27 mouse cellular contexts compared by ENCODE assay signal in genomic region chr2:52470044-52470560, GRCm38 (mm10).
"Had no signal": no experiment of that assay in that cellular context is flagged by ENCODE, and none has a peak within 500 bp of the region (broad histone marks: within the 10 kb centered on the region; RNA-seq: fewer than 3 reads in every experiment).

No protein-coding gene starts in this region.

- ATAC-seq: hindbrain, embryonic 16.5 days; inflammation-experienced regulatory T-cells, adult 6 months had no signal

- H3K4me1 ChIP-seq: hindbrain, embryonic 10.5 days had no signal

- H3K27ac ChIP-seq: gastrocnemius, adult 2 months; heart, adult 2 months; heart, embryonic 10.5 days; hindbrain, embryonic 10.5 days; hindbrain, embryonic 12.5 days; hindbrain, embryonic 14.5 days; kidney, embryonic 15.5 days; kidney, postnatal 0 days; limb, embryonic 13.5 days; limb, embryonic 15.5 days; liver, embryonic 13.5 days had no signal

- DNase-seq: gastrocnemius, adult 2 months; gastrocnemius, postnatal 10 days; gastrocnemius, postnatal 25 days; heart, adult 2 months; heart, postnatal 10 days; heart, postnatal 4 days; kidney, adult 11 months; kidney, adult 2 months; kidney, adult 9 months; kidney, postnatal 14 days; kidney, postnatal 36 days; layer of hippocampus, adult 9-11 months; layer of hippocampus, postnatal 36 days; left cerebral cortex, postnatal 4 days; liver, embryonic 13.5 days had no signal

- H3K4me2 ChIP-seq: heart, embryonic 12.5 days; hindbrain, embryonic 12.5 days; hindbrain, embryonic 14.5 days; kidney, embryonic 15.5 days; limb, embryonic 13.5 days; limb, embryonic 15.5 days; liver, embryonic 11.5 days; liver, embryonic 13.5 days had no signal

- H3K9me3 ChIP-seq: heart, embryonic 10.5 days; heart, embryonic 12.5 days; hindbrain, embryonic 10.5 days; hindbrain, embryonic 12.5 days; kidney, embryonic 15.5 days; limb, embryonic 13.5 days; limb, embryonic 15.5 days; liver, embryonic 13.5 days had no signal

- H3K4me3 ChIP-seq: gastrocnemius, adult 2 months; heart, adult 2 months; heart, embryonic 10.5 days; heart, embryonic 12.5 days; hindbrain, embryonic 10.5 days; hindbrain, embryonic 12.5 days; kidney, embryonic 15.5 days; limb, embryonic 13.5 days; limb, embryonic 15.5 days; liver, embryonic 13.5 days had no signal

- H3K27me3 ChIP-seq: heart, embryonic 12.5 days; hindbrain, embryonic 12.5 days; kidney, embryonic 15.5 days; limb, embryonic 15.5 days; liver, embryonic 13.5 days had no signal

- H3K9ac ChIP-seq: heart, embryonic 12.5 days; hindbrain, embryonic 12.5 days; hindbrain, embryonic 14.5 days; kidney, embryonic 15.5 days; limb, embryonic 13.5 days; limb, embryonic 15.5 days; liver, embryonic 13.5 days had no signal

- H3K36me3 ChIP-seq: heart, embryonic 10.5 days; heart, embryonic 12.5 days; hindbrain, embryonic 10.5 days; kidney, embryonic 15.5 days; limb, embryonic 13.5 days; limb, embryonic 15.5 days; liver, embryonic 13.5 days had no signal
